Mouse (Mus musculus) thymus, adult 2 months (tissue): Measurements from ENCODE around the gene Qrich1. TPM values are rescaled to one million over a fixed set of nuclear protein-coding genes. Genes with fewer than 3 reads are reported as not detected.
"Not testable (repeated sequence)": the region's sequence is repeated elsewhere in the genome, so short reads cannot be mapped to it uniquely, and the experiment has no call there.

Experiments used
- DNase-seq: peaks from one replicate; pipeline ENCODE4 v3.0.0; 2021
- H3K27ac ChIP-seq: fragments of 200-500 bp; 2 replicates; pipeline ENCODE4 v1.5.1; 2012; ENCODE audit warnings: low read length, control low read depth; ENCODE audit not compliant: control insufficient read depth, insufficient read depth
- H3K27me3 ChIP-seq: fragments of 200-500 bp; 2 replicates; pipeline ENCODE4 v1.6.1; 2012; ENCODE audit warnings: mild to moderate bottlenecking, low read length, moderate library complexity, mixed read lengths; ENCODE audit not compliant: control insufficient read depth, insufficient read depth
- H3K36me3 ChIP-seq: fragments of 200-500 bp; 2 replicates; pipeline ENCODE4 v1.6.1; 2012; ENCODE audit warnings: mild to moderate bottlenecking, low read length, moderate library complexity; ENCODE audit not compliant: control insufficient read depth, insufficient read depth
- H3K4me1 ChIP-seq: fragments of 200-500 bp; replicated peaks from 2 replicates; pipeline ENCODE4 v1.6.1; 2012; ENCODE audit warnings: low read length; ENCODE audit not compliant: control insufficient read depth, insufficient read depth
- H3K4me3 ChIP-seq: fragments of 200-500 bp; 2 replicates; pipeline ENCODE4 v1.5.1; 2012; ENCODE audit warnings: mild to moderate bottlenecking, low read length, control low read depth, moderate library complexity; ENCODE audit not compliant: control insufficient read depth, insufficient read depth
- CTCF ChIP-seq: fragments of 200-500 bp; IDR thresholded peaks from 2 replicates; pipeline ENCODE4 v1.5.1; 2012; ENCODE audit warnings: mild to moderate bottlenecking, control low read depth, low read length, moderate library complexity, borderline replicate concordance; ENCODE audit not compliant: control insufficient read depth, poor library complexity, insufficient read depth; ENCODE audit errors: extremely low read depth
- POLR2A ChIP-seq: fragments of 200-500 bp; IDR thresholded peaks from 2 replicates; pipeline ENCODE4 v1.6.1; 2012; ENCODE audit warnings: mild to moderate bottlenecking, low read length, control low read depth, moderate library complexity; ENCODE audit not compliant: control insufficient read depth, poor library complexity, insufficient read depth; ENCODE audit errors: extremely low read depth
- WGBS: fragments of 180-500 bp; shearing (Covaris S2); methylation state at CpG from one replicate; pipeline ENCODE4 v1.1.7; 2018; 5-methylcytosine and 5-hydroxymethylcytosine counted together
- polyA plus RNA-seq: library from polyadenylated mRNA; depleted of rRNA; stranded (reverse); fragments of >200 nt; gene quantifications from 2 replicates; pipeline ENCODE4 v1.2.3, GENCODE M21; 2012; rRNA removed

The Qrich1 gene
- polyA plus RNA-seq, 1 experiment, result 200 TPM

DNA sequence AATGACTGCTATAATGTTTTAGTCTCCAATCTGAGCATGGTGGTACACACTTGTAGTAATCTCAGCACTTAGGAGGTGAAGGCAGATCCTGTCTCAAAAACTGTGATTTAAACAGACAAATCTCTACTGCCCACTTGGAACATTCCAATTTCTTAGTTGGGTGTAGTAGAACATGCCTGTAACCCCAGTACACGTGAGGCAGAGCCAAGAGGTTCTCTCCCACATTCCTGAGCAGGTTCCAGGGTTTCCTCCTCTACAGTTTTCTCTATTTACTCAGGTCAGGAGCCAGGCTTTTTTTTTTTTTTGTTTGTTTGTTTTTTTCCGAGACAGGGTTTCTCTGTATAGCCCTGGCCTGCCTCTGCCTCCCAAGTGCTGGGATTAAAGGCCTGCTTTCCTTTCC is 83.4 kb downstream of the Qrich1 start:
- Histone ChIP-seq H3K4me1 (peaks cover 7% of the 10 kb centered on the region), H3K27me3 (no peaks in the 10 kb centered on the region), H3K27ac (no peak overlapping the region), H3K36me3 (peaks cover 16% of the 10 kb centered on the region), H3K4me3 (no peak overlapping the region)
- no peak for DNase-seq
- TF ChIP-seq CTCF (no peak), POLR2A (no peak)
- 93% methylated on average over 2 of the region's 2 CpGs for WGBS

DNA sequence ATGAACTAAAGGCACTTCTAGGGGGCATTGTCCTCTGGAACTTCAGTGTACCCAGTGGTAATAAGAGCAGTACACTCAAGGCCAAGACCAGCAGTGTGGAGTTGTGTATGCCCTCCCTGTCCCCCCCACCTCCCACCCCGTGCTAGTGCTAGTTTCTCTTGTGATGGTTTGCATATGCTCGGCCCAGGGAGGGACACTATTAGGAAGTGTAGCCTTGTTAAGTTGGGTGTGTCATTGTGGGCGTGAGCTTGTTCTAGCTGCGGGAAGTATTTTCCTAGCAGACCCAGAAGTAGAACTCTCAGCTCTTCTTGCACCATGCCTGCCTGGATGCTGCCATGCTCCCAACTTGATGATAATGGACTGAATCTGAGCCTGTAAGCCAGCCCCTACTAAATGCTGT is 85.4 kb downstream of the Qrich1 start:
- H3K27me3 ChIP-seq, result no peaks in the 10 kb centered on the region
- TF ChIP-seq CTCF (no peak), POLR2A (no peak)
- no peak overlapping the region for H3K27ac ChIP-seq
- DNase-seq, result no peak
- peaks cover 33% of the 10 kb centered on the region for H3K36me3 ChIP-seq
- no peak overlapping the region for H3K4me3 ChIP-seq
- peaks cover 4% of the 10 kb centered on the region for H3K4me1 ChIP-seq
- 93% methylated on average over 4 of the region's 4 CpGs for WGBS

DNA sequence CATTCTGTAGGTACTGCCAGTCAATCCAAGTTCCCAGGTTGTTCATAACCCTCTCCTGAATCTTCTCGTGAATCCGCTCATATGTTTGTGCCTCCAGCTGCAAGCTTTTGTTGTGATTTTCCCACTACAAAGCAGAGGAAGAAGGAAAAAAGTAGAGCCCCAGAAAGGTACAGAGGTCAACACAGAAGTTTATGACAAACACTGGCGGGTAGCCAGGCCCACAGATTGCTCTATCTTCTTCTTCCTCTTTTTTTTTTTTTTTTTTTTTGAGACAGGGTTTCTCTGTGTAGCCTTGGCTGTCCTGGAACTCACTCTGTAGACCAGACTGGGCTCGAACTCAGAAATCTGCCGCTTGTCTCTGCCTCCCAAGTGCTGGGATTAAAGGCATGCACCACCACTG is 91.3 kb downstream of the Qrich1 start:
- not testable (repeated sequence) for DNase-seq

DNA sequence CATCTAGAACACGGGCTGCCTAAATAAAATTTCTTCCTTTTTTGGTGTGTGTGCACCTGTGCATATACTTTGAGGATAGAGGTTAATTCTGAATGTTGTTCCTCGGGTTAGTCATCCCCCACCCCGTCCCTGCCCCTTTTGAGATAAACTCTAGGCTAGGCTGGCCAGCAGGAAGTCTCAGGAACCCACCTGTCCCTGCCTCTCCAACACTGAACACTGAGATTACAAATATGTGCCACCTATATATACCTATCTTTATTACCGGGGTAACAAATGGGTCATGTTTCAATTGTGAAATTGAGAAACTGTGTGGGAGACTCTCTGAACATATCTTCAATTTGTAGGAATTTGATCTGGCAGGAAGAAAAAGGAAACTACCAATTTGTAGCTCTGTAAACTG is 92.3 kb downstream of the Qrich1 start:
- Histone ChIP-seq H3K4me3 (no peak overlapping the region), H3K27ac (no peak overlapping the region), H3K36me3 (peaks cover 95% of the 10 kb centered on the region), H3K27me3 (no peaks in the 10 kb centered on the region), H3K4me1 (no peaks in the 10 kb centered on the region)
- DNase-seq, result no peak
- 92% methylated on average over 4 of the region's 4 CpGs for WGBS
- TF ChIP-seq POLR2A (no peak), CTCF (no peak)

More for the DNA sequence above, 91.3 kb downstream of the Qrich1 start:
- not testable (repeated sequence) for H3K27ac ChIP-seq, H3K4me3 ChIP-seq, H3K4me1 ChIP-seq, H3K27me3 ChIP-seq
- WGBS, result 72% methylated on average over 5 of the region's 5 CpGs
- H3K36me3 ChIP-seq, result peaks cover 92% of the 10 kb centered on the region

Other genes starting within 250 kb of the Qrich1 start
- gene Nicn1, start 226.4 kb upstream of the Qrich1 start, polyA plus RNA-seq, result 9.0 and 9.2 TPM in 2 replicates
- 3.2 and 4.4 TPM in 2 replicates for gene Amt, start 220.0 kb upstream of the Qrich1 start, polyA plus RNA-seq
- 148 and 178 TPM in 2 replicates for gene Rhoa, start 210.7 kb upstream of the Qrich1 start, polyA plus RNA-seq
- gene Tcta, start 210.6 kb upstream of the Qrich1 start, polyA plus RNA-seq, result 31.1 and 43.4 TPM in 2 replicates
- 800 and 899 TPM in 2 replicates for gene Gpx1, start 177.9 kb upstream of the Qrich1 start, polyA plus RNA-seq
- gene Usp4, start 169.0 kb upstream of the Qrich1 start, polyA plus RNA-seq, result 100 and 104 TPM in 2 replicates
- gene 1700102P08Rik, start 124.0 kb upstream of the Qrich1 start, polyA plus RNA-seq, result 0.70 and 1.9 TPM in 2 replicates
- gene Ccdc36, start 88.3 kb upstream of the Qrich1 start, polyA plus RNA-seq, result 0.09 and 0.12 TPM in 2 replicates
- not detected in 2 replicates for gene BC048562, start 80.3 kb upstream of the Qrich1 start, polyA plus RNA-seq
- 39.6 and 40.2 TPM in 2 replicates for gene Ccdc71, start 56.3 kb upstream of the Qrich1 start, polyA plus RNA-seq
- 16.9 and 21.0 TPM in 2 replicates for gene Klhdc8b, start 55.2 kb upstream of the Qrich1 start, polyA plus RNA-seq
- gene Lamb2, start 37.1 kb upstream of the Qrich1 start, polyA plus RNA-seq, result 16.1 and 33.7 TPM in 2 replicates
- gene Usp19, start 26.2 kb upstream of the Qrich1 start, polyA plus RNA-seq, result 318 and 335 TPM in 2 replicates
- gene Qars, start 9.1 kb upstream of the Qrich1 start, polyA plus RNA-seq, result 376 and 382 TPM in 2 replicates
- 160 and 200 TPM in 2 replicates for gene Impdh2, start 43.5 kb downstream of the Qrich1 start, polyA plus RNA-seq
- gene Ndufaf3, start 50.6 kb downstream of the Qrich1 start, polyA plus RNA-seq, result 65.5 and 74.2 TPM in 2 replicates
- gene Dalrd3, start 53.1 kb downstream of the Qrich1 start, polyA plus RNA-seq, result 418 and 504 TPM in 2 replicates
- 106 and 112 TPM in 2 replicates for gene Wdr6, start 61.9 kb downstream of the Qrich1 start, polyA plus RNA-seq
- 6.6 and 10.5 TPM in 2 replicates for gene P4htm, start 80.9 kb downstream of the Qrich1 start, polyA plus RNA-seq
- gene Arih2, start 132.6 kb downstream of the Qrich1 start, polyA plus RNA-seq, result 56.0 and 63.0 TPM in 2 replicates
- 19.8 and 24.7 TPM in 2 replicates for gene Slc25a20, start 145.3 kb downstream of the Qrich1 start, polyA plus RNA-seq
- gene Prkar2a, start 172.5 kb downstream of the Qrich1 start, polyA plus RNA-seq, result 5.7 and 5.8 TPM in 2 replicates